Mouse (Mus musculus) ES-CJ7 (cell line): ENCODE data around the gene Defa26.
"Not testable (repeated sequence)": the region's sequence is repeated elsewhere in the genome, so short reads cannot be mapped to it uniquely, and the experiment has no call there.

Experiments used
- DNase-seq: peaks from one replicate; pipeline ENCODE4 v3.0.0; 2011; ENCODE audit warnings: low read depth, low spot score

Defa26 gene

GRCm38 (mm10) chr8:21617883-21618282, at the start of gene Defa26:
Gene Defa26 (plus strand): TSS chr8:21618183.
- DNase-seq: not testable (repeated sequence)

DNA sequence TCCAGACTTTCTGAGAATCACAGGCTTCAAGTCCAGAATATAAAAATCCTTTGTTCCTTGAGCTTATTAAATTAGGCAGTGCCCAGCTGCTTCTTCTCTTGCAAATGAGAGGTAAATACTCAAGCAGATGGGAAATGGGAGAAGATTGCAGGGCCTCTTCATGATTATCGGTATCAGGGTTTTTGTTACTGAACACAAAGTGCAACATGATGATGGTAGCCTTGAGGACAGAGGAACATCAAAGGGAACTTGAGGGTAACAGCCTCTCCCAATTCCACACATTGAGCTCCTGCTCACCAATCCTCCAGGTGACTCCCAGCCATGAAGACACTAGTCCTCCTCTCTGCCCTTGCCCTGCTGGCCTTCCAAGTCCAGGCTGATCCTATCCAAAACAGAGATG, 35.3 kb upstream of the Defa26 start, which contains the start of gene Defa28:
TSS of gene Defa28 (plus strand) at position 301 of the 400 bp plus-strand sequence.
- DNase-seq: not testable (repeated sequence)

DNA sequence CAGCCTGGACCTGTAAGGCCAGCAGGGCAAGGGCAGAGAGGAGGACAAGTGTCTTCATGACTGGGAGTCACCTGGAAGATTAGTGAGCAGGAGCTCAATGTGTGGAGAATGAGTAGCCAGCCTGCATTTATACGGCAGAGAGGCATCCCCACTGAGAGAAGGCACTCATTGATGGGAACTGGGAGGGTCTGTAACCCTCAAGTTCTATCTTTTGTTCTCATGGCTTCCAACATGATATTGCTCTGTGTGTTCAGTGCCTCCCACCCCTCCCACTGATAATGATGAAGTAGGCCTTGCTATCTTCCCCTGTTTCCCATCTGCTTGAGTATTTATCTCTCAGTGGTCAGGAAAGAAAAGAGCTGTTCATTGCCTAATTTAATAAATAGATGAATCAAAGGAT, 23.6 kb upstream of the Defa26 start, which contains the start of gene Gm7861:
TSS of gene Gm7861 (minus strand) at position 101 of the 400 bp plus-strand sequence.
- DNase-seq: not testable (repeated sequence)

GRCm38 (mm10) chr8:21655480-21655879, 37.5 kb downstream of the Defa26 start, which contains the start of gene Defa17:
Gene Defa17 (plus strand): TSS chr8:21655780.
- DNase-seq: not testable (repeated sequence)

DNA sequence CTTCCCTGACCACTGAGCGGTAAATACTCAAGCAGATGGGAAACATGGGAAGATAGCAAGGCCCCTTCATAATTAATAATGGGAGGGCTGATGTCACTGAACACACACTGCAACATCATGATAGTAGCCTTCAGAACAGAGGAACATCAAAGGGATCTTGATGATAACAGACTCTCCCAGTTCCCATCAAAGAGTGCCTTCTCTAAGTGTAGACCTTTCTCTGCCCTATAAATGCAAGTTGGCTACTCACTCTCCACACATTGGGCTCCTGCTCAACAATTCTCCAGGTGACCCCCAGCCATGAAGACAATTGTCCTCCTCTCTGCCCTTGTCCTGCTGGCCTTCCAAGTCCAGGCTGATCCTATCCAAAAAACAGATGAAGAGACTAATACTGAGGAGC, 47.5 kb downstream of the Defa26 start, which contains the start of gene Defa34:
TSS of gene Defa34 (plus strand) at position 301 of the 400 bp plus-strand sequence.
- not testable (repeated sequence) for DNase-seq
